Mouse (Mus musculus) MEL (cell line): ENCODE data around the gene Acrv1. TPM values are rescaled to one million over a fixed set of nuclear protein-coding genes. Genes with fewer than 3 reads are reported as not detected.

Experiments
- DNase-seq: peaks from one replicate; pipeline ENCODE4 v3.0.0; 2011; ENCODE audit warnings: low read depth, low spot score
- H3K27ac ChIP-seq: 2 replicates; pipeline ENCODE4 v1.5.1; 2012; ENCODE audit warnings: low read depth, mild to moderate bottlenecking, control low read depth, low read length, moderate library complexity; ENCODE audit not compliant: control insufficient read depth
- H3K27me3 ChIP-seq, 2 experiments: fragments of 150-350 bp in 1 of 2; sonication (generic) in 1 of 2; 2 replicates each; pipeline ENCODE4 v1.6.1; 2012; ENCODE audit warnings: low read length in 2 of 2, mild to moderate bottlenecking in 2 of 2, improper control_type of control experiment in 1 of 2, moderate library complexity in 1 of 2; ENCODE audit not compliant: insufficient read depth in 2 of 2, control insufficient read depth in 1 of 2
- H3K36me3 ChIP-seq, 2 experiments: 2 replicates each; pipeline ENCODE4 v1.6.1; 2012 to 2014; ENCODE audit warnings: low read length in 2 of 2, improper control_type of control experiment in 1 of 2, inconsistent platforms in 1 of 2, mild to moderate bottlenecking in 1 of 2; ENCODE audit not compliant: insufficient read depth in 2 of 2, control insufficient read depth in 1 of 2
- H3K4me1 ChIP-seq, 2 experiments: fragments of 150-350 bp in 1 of 2; sonication (generic) in 1 of 2; 2 replicates each; pipeline ENCODE4 v1.6.1; 2012; ENCODE audit warnings: low read length in 2 of 2, improper control_type of control experiment in 1 of 2, mild to moderate bottlenecking in 1 of 2; ENCODE audit not compliant: insufficient read depth in 2 of 2, control insufficient read depth in 1 of 2
- H3K4me3 ChIP-seq, 2 experiments: fragments of 150-350 bp in 1 of 2; sonication (generic) in 1 of 2; 2 replicates each; pipeline ENCODE4 v1.5.1; 2012; ENCODE audit warnings: low read depth in 2 of 2, low read length in 2 of 2, mild to moderate bottlenecking in 2 of 2, moderate library complexity in 2 of 2, control low read depth in 1 of 2, improper control_type of control experiment in 1 of 2; ENCODE audit not compliant: control insufficient read depth in 1 of 2, insufficient read depth in 1 of 2
- H3K79me2 ChIP-seq: 2 replicates; pipeline ENCODE4 v1.6.1; 2012; ENCODE audit warnings: mild to moderate bottlenecking, low read length, moderate library complexity; ENCODE audit not compliant: control insufficient read depth, poor library complexity, insufficient read depth
- H3K9ac ChIP-seq: 2 replicates; pipeline ENCODE4 v1.6.1; 2012; ENCODE audit warnings: low read depth, mild to moderate bottlenecking, control low read depth, low read length, moderate library complexity; ENCODE audit not compliant: control insufficient read depth, poor library complexity, severe bottlenecking
- H3K9me3 ChIP-seq: fragments of 150-350 bp; sonication (generic); replicated peaks from 2 replicates; pipeline ENCODE4 v1.6.1; 2012; ENCODE audit warnings: mild to moderate bottlenecking, low read length, improper control_type of control experiment, moderate library complexity; ENCODE audit not compliant: insufficient read depth
- CHD2 ChIP-seq: IDR thresholded peaks from 2 replicates; pipeline ENCODE4 v1.6.1; 2011; ENCODE audit warnings: low read length, improper control_type of control experiment
- EP300 ChIP-seq, 2 experiments: IDR thresholded peaks; 2 replicates each; pipeline ENCODE4 v1.6.1; 2011; ENCODE audit warnings: improper control_type of control experiment in 2 of 2, low read length in 2 of 2, low read depth in 1 of 2, mild to moderate bottlenecking in 1 of 2
- ETS1 ChIP-seq: IDR thresholded peaks from 2 replicates; pipeline ENCODE4 v1.6.1; 2012; ENCODE audit warnings: low read depth, mild to moderate bottlenecking, inconsistent platforms, low read length, improper control_type of control experiment, moderate library complexity
- GATA1 ChIP-seq: IDR thresholded peaks from 2 replicates; pipeline ENCODE4 v1.6.1; 2011; ENCODE audit warnings: low read depth, low read length, improper control_type of control experiment
- JUND ChIP-seq: IDR thresholded peaks from 2 replicates; pipeline ENCODE4 v1.6.1; 2011; ENCODE audit warnings: low read depth, mild to moderate bottlenecking, improper control_type of control experiment, low read length
- MAFK ChIP-seq: IDR thresholded peaks from 2 replicates; pipeline ENCODE4 v1.6.1; 2011; ENCODE audit warnings: low read depth, mild to moderate bottlenecking, low read length, improper control_type of control experiment, borderline replicate concordance
- MAX ChIP-seq: IDR thresholded peaks from 2 replicates; pipeline ENCODE4 v1.6.1; 2011; ENCODE audit warnings: low read length, improper control_type of control experiment
- MXI1 ChIP-seq: IDR thresholded peaks from 2 replicates; pipeline ENCODE4 v1.6.1; 2011; ENCODE audit warnings: mild to moderate bottlenecking, low read depth, low read length, improper control_type of control experiment
- NELFE ChIP-seq: IDR thresholded peaks from 2 replicates; pipeline ENCODE4 v1.6.1; 2011; ENCODE audit warnings: low read depth, low read length, improper control_type of control experiment
- NRF1 ChIP-seq: IDR thresholded peaks from 2 replicates; pipeline ENCODE4 v1.6.1; 2014; ENCODE audit warnings: low read depth, mild to moderate bottlenecking, inconsistent platforms, low read length, improper control_type of control experiment, moderate library complexity; ENCODE audit not compliant: poor library complexity, insufficient read depth, severe bottlenecking
- POLR2AphosphoS2 ChIP-seq: IDR thresholded peaks from 2 replicates; pipeline ENCODE4 v1.6.1; 2011; ENCODE audit warnings: low read length, improper control_type of control experiment
- RAD21 ChIP-seq: IDR thresholded peaks from 2 replicates; pipeline ENCODE4 v1.6.1; 2011; ENCODE audit warnings: mild to moderate bottlenecking, low read depth, low read length, improper control_type of control experiment
- RCOR1 ChIP-seq: IDR thresholded peaks from 2 replicates; pipeline ENCODE4 v1.6.1; 2012; ENCODE audit warnings: low read depth, mild to moderate bottlenecking, inconsistent platforms, low read length, improper control_type of control experiment
- TBP ChIP-seq: IDR thresholded peaks from 2 replicates; pipeline ENCODE4 v1.8.0; 2011; ENCODE audit warnings: low read depth, low read length, improper control_type of control experiment
- TCF12 ChIP-seq: IDR thresholded peaks from 2 replicates; pipeline ENCODE4 v1.6.1; 2014; ENCODE audit warnings: low read depth, mild to moderate bottlenecking, inconsistent platforms, low read length, improper control_type of control experiment, moderate library complexity
- UBTF ChIP-seq: IDR thresholded peaks from 2 replicates; pipeline ENCODE4 v1.6.1; 2012; ENCODE audit warnings: low read depth, mild to moderate bottlenecking, inconsistent platforms, low read length, improper control_type of control experiment, moderate library complexity, borderline replicate concordance; ENCODE audit not compliant: insufficient read depth
- USF1 ChIP-seq: IDR thresholded peaks from 2 replicates; pipeline ENCODE4 v1.6.1; 2014; ENCODE audit warnings: low read depth, mild to moderate bottlenecking, inconsistent platforms, low read length, improper control_type of control experiment, moderate library complexity
- USF2 ChIP-seq, 2 experiments: IDR thresholded peaks; 2 replicates each; pipeline ENCODE4 v1.6.1; 2011 to 2012; ENCODE audit warnings: improper control_type of control experiment in 2 of 2, low read length in 2 of 2, borderline replicate concordance in 1 of 2, inconsistent platforms in 1 of 2, low read depth in 1 of 2, mild to moderate bottlenecking in 1 of 2; ENCODE audit not compliant: insufficient read depth in 1 of 2
- ZMIZ1 ChIP-seq: IDR thresholded peaks from 2 replicates; pipeline ENCODE4 v1.6.1; 2012; ENCODE audit warnings: low read depth, mild to moderate bottlenecking, inconsistent platforms, low read length, improper control_type of control experiment, moderate library complexity
- polyA plus RNA-seq, 2 experiments: library from polyadenylated mRNA; stranded (reverse) in 1 of 2; unstranded in 1 of 2; fragments of >175 nt in 1 of 2; fragments of >200 nt in 1 of 2; gene quantifications; 2 replicates each; pipeline versions ENCODE4 v1.2.1 to v1.2.4; 2012; ENCODE audit warnings: low replicate concordance in 2 of 2, low read depth in 1 of 2; ENCODE audit not compliant: insufficient read length in 2 of 2, insufficient read depth in 1 of 2, missing spikeins in 1 of 2
- total RNA-seq: library from RNA; depleted of rRNA; stranded (reverse); fragments of 300-350 nt; gene quantifications from 2 replicates; pipeline ENCODE4 v1.2.3, GENCODE M21; 2012

Gene Acrv1
- total and polyA plus RNA-seq, 3 experiments = 0.18 TPM; not detected in 2

GRCm38 (mm10) chr9:36705923-36706322 lies 12.9 kb downstream of the Acrv1 start:
- Histone ChIP-seq H3K4me3 (no peak overlapping the region), H3K9me3 (no peaks in the 10 kb centered on the region), H3K27me3 (no peaks in the 10 kb centered on the region), H3K9ac (no peak overlapping the region), H3K79me2 (no peaks in the 10 kb centered on the region), H3K36me3 (peaks cover 0 to 15% of the 10 kb centered on the region in 2 experiments; a peak in 3 of 4 replicates), H3K4me1 (no peaks in the 10 kb centered on the region), H3K27ac (no peak overlapping the region)
- no peak for DNase-seq
- TF ChIP-seq NRF1 (no peak), TCF12 (no peak), CHD2 (no peak), USF1 (no peak), ETS1 (no peak), EP300 (IDR thresholded peaks at IDR 0.05; ENCODE audit: low read depth in 1 of 2, low read length in 2 of 2) (no peak), RCOR1 (no peak), ZMIZ1 (no peak), USF2 (IDR thresholded peaks at IDR 0.05; ENCODE audit: borderline replicate concordance in 1 of 2, insufficient read depth in 1 of 2, low read depth in 1 of 2, low read length in 2 of 2) (no peak), MXI1 (no peak), GATA1 (no peak), MAX (no peak), UBTF (no peak), JUND (no peak), MAFK (no peak), TBP (no peak), RAD21 (no peak), POLR2AphosphoS2 (no peak)

DNA sequence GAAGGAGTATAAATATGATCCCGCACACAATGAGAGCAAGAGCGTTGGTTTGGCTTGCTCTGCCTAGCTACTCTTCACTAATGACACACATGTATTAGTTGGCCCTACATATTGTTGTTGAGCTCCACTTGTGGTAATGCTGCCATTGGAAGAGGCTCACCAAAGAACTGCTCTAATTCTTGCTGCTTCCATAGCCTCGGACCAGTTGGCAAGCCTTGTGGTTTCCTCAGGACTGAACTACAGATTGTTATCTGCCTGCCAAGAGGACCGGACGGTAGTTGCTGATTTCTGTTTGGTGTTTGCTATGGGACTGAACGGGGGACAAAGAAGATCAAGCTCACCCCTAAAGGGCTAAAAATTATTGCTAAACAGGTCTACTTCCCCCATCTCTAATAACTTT lies 14.3 kb downstream of the Acrv1 start:
- no peak for DNase-seq
- Histone ChIP-seq H3K4me1 (no peaks in the 10 kb centered on the region), H3K36me3 (peaks cover 0 to 17% of the 10 kb centered on the region in 2 experiments; a peak in 3 of 4 replicates), H3K27me3 (no peaks in the 10 kb centered on the region), H3K79me2 (no peaks in the 10 kb centered on the region), H3K27ac (no peak overlapping the region), H3K9me3 (no peaks in the 10 kb centered on the region), H3K9ac (no peak overlapping the region), H3K4me3 (no peak overlapping the region)
- TF ChIP-seq NELFE = no peak
